Mouse (Mus musculus): ENCODE data around the gene Kdm2a.
A peak's percentile ranks its signal among the peaks of the same experiment; 100 is the strongest.

Kdm2a gene

DNA sequence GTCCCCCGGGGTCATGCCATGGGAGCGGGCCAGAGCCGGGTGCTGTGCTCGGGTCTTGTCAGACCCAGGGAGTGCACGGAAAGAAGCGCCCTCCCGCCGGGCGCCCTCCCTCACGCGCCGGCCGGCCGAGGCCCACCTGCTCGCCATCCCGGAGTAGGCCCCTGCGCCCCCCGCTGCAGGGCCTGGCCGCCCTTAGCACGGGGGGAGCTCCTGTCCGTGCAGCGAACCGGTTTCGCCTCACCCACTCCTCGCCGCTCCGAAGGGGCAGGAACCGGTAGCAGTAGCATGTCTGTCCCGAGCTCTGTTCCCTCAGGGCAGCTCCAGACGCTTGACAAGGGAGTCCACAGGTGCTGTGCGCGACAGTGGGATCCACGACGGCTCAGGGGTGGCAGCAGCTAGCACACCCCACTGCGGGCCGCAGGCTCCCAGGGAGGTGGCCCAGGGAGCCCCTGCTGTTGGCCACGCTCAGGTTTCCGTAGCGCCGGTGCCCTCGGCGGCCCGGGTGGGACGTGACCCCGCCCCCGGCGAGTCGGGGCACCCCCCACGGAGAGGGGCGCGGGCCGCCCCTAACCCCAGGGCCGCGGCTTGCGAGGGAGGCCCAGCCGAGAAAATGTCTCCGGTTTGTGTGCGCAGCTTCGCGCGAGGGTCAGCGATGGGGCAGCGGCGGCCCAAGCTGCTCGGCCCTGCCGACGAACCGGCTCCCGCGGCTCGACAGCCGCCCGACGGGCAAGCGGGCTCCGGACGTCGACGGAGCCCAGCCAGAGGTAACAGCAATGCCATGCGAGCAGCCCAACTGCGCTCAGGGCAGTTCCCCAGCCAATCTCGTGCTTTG is at the start of gene Kdm2a:
TSS of gene Kdm2a (minus strand) at position 488 of the 832 bp plus-strand sequence.
- DNase-seq = peak; percentile 70

GRCm38 (mm10) chr19:4447445-4447844 is 49.4 kb upstream of the Kdm2a start:
- no peak for DNase-seq

DNA sequence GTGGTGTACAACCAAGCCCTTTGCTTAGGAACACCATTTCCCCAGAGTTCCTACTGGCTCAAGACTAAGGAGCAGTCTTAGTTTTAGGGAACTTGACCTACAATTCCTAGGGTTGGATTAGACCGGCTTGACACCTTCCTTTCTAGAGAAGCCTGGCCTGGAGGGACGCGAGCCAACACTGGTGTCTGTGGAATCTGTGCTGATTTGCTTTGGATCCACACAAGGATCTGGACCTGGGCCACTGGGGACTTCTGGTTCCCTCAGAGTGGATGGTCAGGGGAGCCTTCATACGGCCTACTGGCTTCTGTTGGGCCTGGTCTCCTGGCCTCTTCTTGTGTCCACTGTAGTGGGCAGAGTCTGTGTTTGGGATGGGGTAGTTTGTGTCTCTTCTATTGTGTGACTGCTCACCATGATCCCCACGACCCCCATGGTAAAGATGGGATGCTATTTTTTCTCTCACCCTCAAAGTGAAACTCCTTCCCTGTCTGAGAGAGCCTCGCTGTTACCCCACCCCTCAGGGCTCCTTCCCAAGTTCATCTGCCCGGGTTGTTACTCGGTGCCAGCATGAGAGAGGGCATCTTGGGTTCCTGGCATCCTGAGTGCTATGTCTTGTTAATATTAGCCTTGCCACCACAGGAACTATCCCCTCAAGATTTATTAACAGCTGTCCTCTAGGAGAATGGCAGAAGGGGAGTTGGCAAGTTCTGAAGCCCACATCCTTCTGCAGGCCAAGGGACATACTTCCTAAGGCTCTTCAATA is 48.8 kb upstream of the Kdm2a start:
- DNase-seq = no peak

DNA sequence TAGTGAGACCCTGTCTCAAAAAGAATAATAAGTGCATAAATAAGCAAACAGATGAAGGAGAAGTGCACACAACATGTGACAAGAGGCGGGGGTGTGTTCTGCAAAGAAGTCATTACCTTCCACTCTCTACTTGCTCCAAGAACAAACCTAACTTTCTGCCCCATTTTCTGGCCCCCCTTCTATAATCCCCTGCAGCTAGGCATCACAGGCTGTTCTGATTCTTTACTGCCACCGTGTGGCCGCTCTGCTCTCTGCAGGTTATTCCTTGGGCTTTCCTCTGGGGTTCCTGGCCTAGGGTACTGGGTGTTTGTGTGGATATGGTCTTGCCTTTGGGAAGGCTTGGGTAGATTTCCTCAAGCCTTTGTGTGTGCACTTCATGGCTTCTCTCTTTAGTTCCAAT is 44.3 kb upstream of the Kdm2a start:
- peak; percentile 88 for DNase-seq

- peak; percentile 91 for DNase-seq
These were observed 43.6 kb upstream of the Kdm2a start for GRCm38 (mm10) chr19:4441621-4442161.

- DNase-seq = peak; percentile 78
These were observed 43.1 kb upstream of the Kdm2a start for GRCm38 (mm10) chr19:4441090-4441591.

- DNase-seq = peak; percentile 83
These were observed 42.1 kb upstream of the Kdm2a start for GRCm38 (mm10) chr19:4440222-4440621.

- DNase-seq = peak; percentile 92
These were observed 41.2 kb upstream of the Kdm2a start, which contains the start of gene Rhod for GRCm38 (mm10) chr19:4439161-4439801. Gene Rhod, minus strand, starts transcription at chr19:4439432.

- peak; percentile 33 for DNase-seq
These were observed 40.7 kb upstream of the Kdm2a start for GRCm38 (mm10) chr19:4438791-4439160.

- no peak for DNase-seq
These were observed 39.8 kb upstream of the Kdm2a start for GRCm38 (mm10) chr19:4437886-4438285.

GRCm38 (mm10) chr19:4436254-4436653 is 38.2 kb upstream of the Kdm2a start:
- no peak for DNase-seq

DNA sequence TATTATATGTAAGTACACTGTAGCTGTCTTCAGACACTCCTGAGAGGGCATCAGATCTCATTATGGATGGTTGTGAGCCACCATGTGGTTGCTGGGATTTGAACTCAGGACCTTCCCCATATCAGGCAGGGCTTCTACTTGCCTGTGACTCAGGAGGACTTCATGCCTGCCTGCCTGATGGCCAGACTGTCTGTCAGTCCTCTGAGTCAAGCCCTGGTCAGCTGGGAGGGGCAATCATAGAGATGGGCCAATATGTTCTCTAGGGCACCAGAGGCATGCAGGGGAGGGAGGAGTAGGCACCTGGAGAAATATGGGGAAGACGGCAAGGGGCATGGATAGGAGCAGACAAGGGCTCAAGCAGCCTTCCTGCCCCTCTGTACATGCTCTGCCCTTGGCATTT is 36.9 kb upstream of the Kdm2a start:
- no peak for DNase-seq

GRCm38 (mm10) chr19:4433756-4434155 is 35.7 kb upstream of the Kdm2a start:
- no peak for DNase-seq

DNA sequence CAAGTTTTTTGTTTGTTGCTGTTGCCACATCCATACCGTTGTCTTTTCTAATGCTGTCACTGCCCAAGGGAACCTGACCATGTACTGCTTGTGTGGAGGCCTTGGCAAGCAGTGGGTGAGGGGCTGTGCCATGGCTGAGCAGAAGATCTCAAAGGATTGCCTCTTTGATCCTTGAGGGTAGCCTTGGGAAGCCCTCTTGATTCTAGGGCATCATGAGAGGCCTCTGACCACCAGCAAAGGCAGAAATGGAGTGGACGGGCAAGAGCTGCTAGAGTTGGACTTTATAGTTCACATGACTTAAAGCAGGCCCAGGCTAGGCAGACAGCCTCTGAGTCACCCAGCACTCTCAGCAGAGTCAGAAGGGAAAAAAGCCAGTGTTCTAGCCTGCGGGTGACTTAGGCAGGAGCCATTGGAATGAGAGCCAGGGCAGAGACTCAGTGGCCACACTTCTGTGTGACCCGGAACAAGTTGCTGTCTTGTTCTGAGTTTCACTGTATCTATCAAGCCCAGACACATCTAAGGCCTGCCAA is 32.1 kb upstream of the Kdm2a start:
- no peak for DNase-seq

- peak; percentile 74 for DNase-seq
These were observed 27.7 kb upstream of the Kdm2a start for GRCm38 (mm10) chr19:4425610-4426366.

GRCm38 (mm10) chr19:4423021-4423420 is 24.9 kb upstream of the Kdm2a start:
- DNase-seq = no peak

GRCm38 (mm10) chr19:4422581-4422980 is 24.5 kb upstream of the Kdm2a start:
- no peak for DNase-seq

DNA sequence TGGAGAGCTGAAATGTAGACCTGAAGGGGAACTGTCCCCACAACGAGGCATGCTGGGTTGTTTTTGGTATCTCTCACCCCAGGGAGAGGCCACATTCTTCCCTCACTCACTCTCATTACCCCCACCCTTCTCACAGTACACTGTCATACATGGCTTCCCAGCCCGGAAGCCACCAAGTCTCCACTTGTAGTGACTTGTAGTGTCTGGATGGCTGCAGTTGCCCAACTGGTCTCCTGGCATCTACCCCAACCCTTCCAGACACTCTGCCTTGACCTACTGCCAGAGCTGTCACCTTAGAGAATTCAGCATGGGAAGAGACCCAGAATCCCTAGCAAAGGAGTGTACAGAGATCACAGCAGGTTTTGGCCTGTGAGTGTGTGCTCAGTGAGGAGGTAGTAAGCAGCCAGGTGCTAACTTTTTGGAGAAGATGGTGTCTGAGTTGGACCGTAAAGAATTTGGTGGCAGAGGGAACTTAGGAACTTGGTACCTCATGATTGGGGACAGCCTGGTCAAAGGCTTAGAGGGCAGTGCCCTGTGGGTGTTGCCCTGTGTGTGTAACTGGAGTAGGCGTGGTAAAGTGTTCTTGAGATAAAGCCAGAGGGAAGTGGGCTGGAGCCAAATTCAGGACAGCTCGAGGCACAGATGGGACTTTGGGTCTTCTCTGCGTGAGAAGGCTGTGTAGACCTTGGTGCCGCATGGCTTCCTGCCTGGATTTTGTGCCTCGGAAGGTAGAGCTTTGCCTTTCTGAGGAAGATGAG is 22.2 kb upstream of the Kdm2a start:
- DNase-seq = no peak

- no peak for DNase-seq
These were observed 21.6 kb upstream of the Kdm2a start for GRCm38 (mm10) chr19:4419711-4420110.

- no peak for DNase-seq
These were observed 19.6 kb upstream of the Kdm2a start for GRCm38 (mm10) chr19:4417713-4418112.

DNA sequence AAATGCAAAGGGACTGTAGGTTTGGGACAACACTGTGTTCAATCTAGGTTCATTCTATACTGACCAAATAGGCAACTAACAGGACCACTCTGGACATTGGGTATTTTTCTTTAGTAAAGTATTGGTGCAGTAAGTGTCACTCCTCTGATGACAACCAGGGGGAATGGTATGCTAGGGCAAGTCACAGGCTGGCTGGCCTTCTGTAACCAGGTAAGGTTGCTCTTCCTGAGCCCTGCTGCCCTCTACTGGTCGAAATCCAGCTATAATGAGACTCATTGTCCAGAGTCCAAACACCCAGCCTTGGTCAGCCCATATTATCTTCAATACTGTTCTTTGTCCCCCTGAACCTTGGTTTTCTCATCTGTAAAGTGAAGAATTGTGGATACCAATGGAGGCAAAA is 19.1 kb upstream of the Kdm2a start:
- DNase-seq = peak; percentile 89
